Mouse (Mus musculus) lung, postnatal 0 days (tissue): ENCODE measurements at regions not wholly inside any gene's neighbourhood (a gene's known extent, or its start where the extent isn't known, plus 50 kb on each side); places are given as distances from the start of the nearest gene placed in this dataset.
"Not testable (repeated sequence)": the region's sequence is repeated elsewhere in the genome, so short reads cannot be mapped to it uniquely, and the experiment has no call there.

ENCODE experiments used
- CTCF ChIP-seq: IDR thresholded peaks from 2 replicates; pipeline ENCODE4 v1.5.1; 2016; ENCODE audit warnings: antibody characterized with exemption, mild to moderate bottlenecking
- EP300 ChIP-seq: IDR thresholded peaks from 2 replicates; pipeline ENCODE4 v1.6.1; 2016; ENCODE audit warnings: antibody characterized with exemption, mild to moderate bottlenecking, control low read depth

DNA sequence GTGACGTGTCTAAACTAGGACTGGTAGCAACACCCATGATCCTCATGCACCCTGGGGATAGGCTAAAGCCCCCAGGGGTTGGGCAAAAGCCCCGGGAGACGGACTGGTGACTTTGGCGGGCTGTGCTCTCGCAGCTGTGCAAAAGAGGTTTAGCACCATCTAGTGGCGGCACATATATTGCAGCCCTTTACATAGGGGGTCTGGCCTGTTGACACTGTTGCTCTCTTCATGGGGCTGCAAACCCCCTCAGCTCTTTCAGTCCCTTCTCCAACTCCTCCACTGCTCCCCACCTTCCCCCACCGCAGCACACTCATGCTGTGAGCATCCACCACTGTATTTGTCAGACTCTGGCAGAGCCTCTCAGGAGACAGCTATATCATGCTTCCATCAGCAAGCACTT is 78.8 kb upstream of the Sipa1l3 start:
- not testable (repeated sequence) for TF ChIP-seq EP300
- TF ChIP-seq CTCF: peak; percentile 65
